Mouse (Mus musculus) stomach, embryonic 16.5 days (tissue): Measurements from ENCODE around the gene Polg2. TPM values are rescaled to one million over a fixed set of nuclear protein-coding genes. Genes with fewer than 3 reads are reported as not detected.

Experiments used
- ATAC-seq: fragments of 200-750 bp; cut with Nextera tagmentation; 2 replicates; pipeline ENCODE4 v1.8.0; 2017; ENCODE audit warnings: moderate number of reproducible peaks, moderate TSS enrichment; ENCODE audit not compliant: insufficient read depth, low FRiP score
- H3K27ac ChIP-seq: fragments of 300-500 bp; sonication (generic); 2 replicates; pipeline ENCODE4 v1.5.1; 2014; ENCODE audit warnings: low read length
- H3K27me3 ChIP-seq: fragments of 300-500 bp; sonication (generic); 2 replicates; pipeline ENCODE4 v1.6.1; 2014; ENCODE audit warnings: low read length, control low read depth, mixed read lengths; ENCODE audit not compliant: control insufficient read depth, insufficient read depth
- H3K36me3 ChIP-seq: fragments of 300-500 bp; sonication (generic); 2 replicates; pipeline ENCODE4 v1.6.1; 2014; ENCODE audit warnings: low read length; ENCODE audit not compliant: control insufficient read depth, insufficient read depth
- H3K4me1 ChIP-seq: fragments of 300-500 bp; sonication (generic); 2 replicates; pipeline ENCODE4 v1.6.1; 2014; ENCODE audit warnings: low read length, control low read depth, mixed read lengths; ENCODE audit not compliant: control insufficient read depth, insufficient read depth
- H3K4me2 ChIP-seq: fragments of 300-500 bp; sonication (generic); 2 replicates; pipeline ENCODE4 v1.6.1; 2014; ENCODE audit warnings: low read depth, low read length, mixed read lengths
- H3K4me3 ChIP-seq: fragments of 300-500 bp; sonication (generic); replicated peaks from 2 replicates; pipeline ENCODE4 v1.5.1; 2014; ENCODE audit warnings: mild to moderate bottlenecking, low read length
- H3K9ac ChIP-seq: fragments of 300-500 bp; sonication (generic); 2 replicates; pipeline ENCODE4 v1.6.1; 2014; ENCODE audit warnings: low read length
- H3K9me3 ChIP-seq: fragments of 300-500 bp; sonication (generic); replicated peaks from 2 replicates; pipeline ENCODE4 v1.6.1; 2016; ENCODE audit warnings: low read length, control low read depth; ENCODE audit not compliant: control insufficient read depth
- WGBS: fragments of 180-500 bp; shearing (Covaris S2); extraction: QIAGEN DNeasy Blood & Tissue Kit; methylation state at CpG from one replicate; pipeline ENCODE4 v1.1.7; 2014; 5-methylcytosine and 5-hydroxymethylcytosine counted together
- polyA plus RNA-seq: library from polyadenylated mRNA; unstranded; fragments of >200 nt; fragmentation: Nextera tagmentation; extraction: Ambion mirVana; gene quantifications from 2 replicates; pipeline ENCODE4 v1.2.1, GENCODE M21; 2015

Gene Polg2
- polyA plus RNA-seq, 1 experiment from 2014 or later: 11.7 TPM

- no peak overlapping the region for H3K4me3 ChIP-seq
Measured at GRCm38 (mm10) chr11:106777395-106777794, 1.9 kb downstream of the Polg2 start.

GRCm38 (mm10) chr11:106776960-106777359, 2.4 kb downstream of the Polg2 start:
- Histone ChIP-seq H3K27ac (0 out of 2 replicates have a peak overlapping the region, but pooled peaks have one; percentile 36), H3K27me3 (no peaks in the 10 kb centered on the region), H3K36me3 (peaks cover 9% of the 10 kb centered on the region; the same call in 1 of the 2 replicates), H3K9me3 (no peaks in the 10 kb centered on the region), H3K4me2 (no peak overlapping the region), H3K4me3 (no peak overlapping the region), H3K9ac (no peak overlapping the region), H3K4me1 (peaks cover 10% of the 10 kb centered on the region)
- ATAC-seq: no peak
- WGBS: 86% methylated on average over 4 of the region's 4 CpGs

More at GRCm38 (mm10) chr11:106777395-106777794, 1.9 kb downstream of the Polg2 start:
- H3K27ac ChIP-seq: no peak overlapping the region; the same call in 1 of the 2 replicates
- H3K4me1 ChIP-seq: peaks cover 10% of the 10 kb centered on the region
- ATAC-seq: no peak
- H3K27me3 ChIP-seq: no peaks in the 10 kb centered on the region
- H3K4me2 ChIP-seq: no peak overlapping the region
- H3K36me3 ChIP-seq: peaks cover 9% of the 10 kb centered on the region; the same call in 1 of the 2 replicates
- H3K9ac ChIP-seq: peak overlapping the region; percentile 39; the same call in 1 of the 2 replicates
- H3K9me3 ChIP-seq: no peaks in the 10 kb centered on the region
- 82% methylated on average over 3 of the region's 3 CpGs for WGBS

- Histone ChIP-seq H3K9me3 (no peaks in the 10 kb centered on the region), H3K4me1 (peaks cover 7% of the 10 kb centered on the region; the same call in 1 of the 2 replicates), H3K4me2 (no peak overlapping the region), H3K36me3 (peaks cover 22% of the 10 kb centered on the region), H3K27ac (no peak overlapping the region), H3K9ac (no peak overlapping the region), H3K27me3 (no peaks in the 10 kb centered on the region), H3K4me3 (no peak overlapping the region)
- 89% methylated on average over 9 of the region's 9 CpGs for WGBS
- no peak for ATAC-seq
Measured at GRCm38 (mm10) chr11:106773061-106773460, 6.3 kb downstream of the Polg2 start.

- Histone ChIP-seq H3K4me1 (no peaks in the 10 kb centered on the region), H3K36me3 (peaks cover 29% of the 10 kb centered on the region), H3K27me3 (no peaks in the 10 kb centered on the region), H3K4me2 (no peak overlapping the region), H3K4me3 (no peak overlapping the region), H3K27ac (no peak overlapping the region), H3K9me3 (no peaks in the 10 kb centered on the region), H3K9ac (no peak overlapping the region)
- WGBS: 93% methylated on average over 9 of the region's 9 CpGs
- ATAC-seq: no peak
Measured at GRCm38 (mm10) chr11:106770195-106770974, 9.0 kb downstream of the Polg2 start.

GRCm38 (mm10) chr11:106767516-106767915, 11.8 kb downstream of the Polg2 start:
- Histone ChIP-seq H3K9me3 (no peaks in the 10 kb centered on the region), H3K9ac (no peak overlapping the region), H3K27me3 (no peaks in the 10 kb centered on the region), H3K4me3 (no peak overlapping the region), H3K27ac (no peak overlapping the region), H3K36me3 (peaks cover 21% of the 10 kb centered on the region), H3K4me1 (peaks cover 10% of the 10 kb centered on the region), H3K4me2 (no peak overlapping the region)
- no peak for ATAC-seq
- 94% methylated on average over 4 of the region's 4 CpGs for WGBS

- H3K27me3 ChIP-seq: no peaks in the 10 kb centered on the region
- 90% methylated on average over 4 of the region's 4 CpGs for WGBS
- no peak overlapping the region for H3K9ac ChIP-seq
- no peak overlapping the region for H3K27ac ChIP-seq
- ATAC-seq: no peak
- H3K4me1 ChIP-seq: peaks cover 19% of the 10 kb centered on the region
- H3K36me3 ChIP-seq: peaks cover 21% of the 10 kb centered on the region
- no peak overlapping the region for H3K4me2 ChIP-seq
- no peak overlapping the region for H3K4me3 ChIP-seq
- no peaks in the 10 kb centered on the region for H3K9me3 ChIP-seq
Measured at GRCm38 (mm10) chr11:106766611-106767162, 12.7 kb downstream of the Polg2 start.

- H3K9me3 ChIP-seq: no peaks in the 10 kb centered on the region
- H3K27me3 ChIP-seq: no peaks in the 10 kb centered on the region
- no peak overlapping the region for H3K9ac ChIP-seq
- H3K27ac ChIP-seq: peak overlapping the region; percentile 89
- H3K4me1 ChIP-seq: peaks cover 20% of the 10 kb centered on the region
- peak; percentile 29; the same call in 1 of the 2 replicates for ATAC-seq
- H3K4me3 ChIP-seq: no peak overlapping the region
- no peak overlapping the region for H3K4me2 ChIP-seq
- peaks cover 5% of the 10 kb centered on the region for H3K36me3 ChIP-seq
- WGBS: 64% methylated on average over 9 of the region's 9 CpGs
Measured at GRCm38 (mm10) chr11:106762800-106763185, 16.5 kb downstream of the Polg2 start.

- Histone ChIP-seq H3K9me3 (no peaks in the 10 kb centered on the region), H3K4me1 (peaks cover 20% of the 10 kb centered on the region), H3K27me3 (no peaks in the 10 kb centered on the region), H3K36me3 (no peaks in the 10 kb centered on the region; the same call in 1 of the 2 replicates), H3K9ac (0 out of 2 replicates have a peak overlapping the region, but pooled peaks have one; percentile 31), H3K4me3 (no peak overlapping the region), H3K27ac (peak overlapping the region; percentile 89), H3K4me2 (no peak overlapping the region)
- peak; percentile 74 for ATAC-seq
- 16% methylated on average over 5 of the region's 5 CpGs for WGBS
Measured at GRCm38 (mm10) chr11:106762139-106762799, 17.1 kb downstream of the Polg2 start.

- ATAC-seq: no peak
- Histone ChIP-seq H3K36me3 (no peaks in the 10 kb centered on the region), H3K27me3 (no peaks in the 10 kb centered on the region), H3K9me3 (no peaks in the 10 kb centered on the region), H3K9ac (no peak overlapping the region), H3K4me3 (no peak overlapping the region), H3K4me1 (peaks cover 20% of the 10 kb centered on the region), H3K4me2 (no peak overlapping the region), H3K27ac (no peak overlapping the region)
- 83% methylated on average over 5 of the region's 5 CpGs for WGBS
Measured at GRCm38 (mm10) chr11:106760511-106760910, 18.8 kb downstream of the Polg2 start.
